Comparison of ENCODE assay signal across 8 mouse cellular contexts in the genomic region with DNA sequence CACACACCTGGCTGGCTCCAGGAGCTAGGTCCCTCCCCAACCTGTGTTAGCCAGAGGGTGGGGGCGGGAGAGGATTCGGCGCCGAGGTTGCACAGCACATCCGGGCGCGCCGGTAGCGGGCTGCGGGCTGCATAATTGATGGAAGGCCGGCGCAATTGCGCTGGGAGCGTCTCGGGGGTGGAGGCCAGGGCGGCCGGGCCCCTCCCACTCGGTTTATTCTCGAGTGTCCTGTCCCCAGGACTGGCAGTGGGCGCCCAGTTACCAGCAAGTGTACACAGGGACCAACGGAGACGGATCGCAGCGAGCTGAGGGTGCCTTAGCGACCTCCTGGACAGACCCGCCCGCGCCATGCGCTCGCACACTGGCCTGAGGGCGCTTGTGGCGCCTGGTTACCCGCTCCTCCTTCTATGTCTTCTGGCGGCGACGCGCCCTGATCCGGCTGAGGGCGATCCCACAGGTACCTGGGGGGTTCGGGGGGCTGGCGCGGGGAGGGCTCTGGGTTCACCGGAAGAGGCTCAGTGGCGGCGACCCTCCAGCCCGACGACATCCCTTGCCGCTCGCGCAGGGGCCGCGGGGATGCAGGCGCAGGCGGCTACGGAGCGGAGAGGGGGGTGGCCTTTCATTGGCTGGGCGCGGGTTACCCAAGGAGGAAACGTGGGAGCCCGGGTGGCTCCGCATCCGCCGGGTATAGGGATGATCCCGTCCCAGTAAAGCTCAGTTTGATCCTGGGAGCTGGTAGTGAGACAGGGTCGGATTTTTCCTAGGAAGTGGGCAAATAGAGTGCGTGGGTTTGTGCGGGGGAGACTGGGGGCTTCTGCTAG. TPM values are rescaled to one million over a fixed set of nuclear protein-coding genes. Genes with fewer than 3 reads are reported as not detected.
DNase-seq lines count a peak whose midpoint lies in the region; ATAC-seq and TF ChIP-seq lines count a peak whose summit lies in the region.

Gene Gm17509, minus strand, starts transcription at position 575 of the 821 bp plus-strand sequence.

- peaks cover 5% of the 10 kb centered on the region for H3K36me3 ChIP-seq in forebrain, embryonic 10.5 days (replicated peaks)
- H3K36me3 ChIP-seq in lung, embryonic 14.5 days (ENCODE audit: insufficient read depth): no peaks in the 10 kb centered on the region
- H3K36me3 ChIP-seq in neural tube, embryonic 14.5 days (ENCODE audit: control insufficient read depth, insufficient read depth, low read length): no peaks in the 10 kb centered on the region
- H3K36me3 ChIP-seq in thymus, adult 2 months (ENCODE audit: control insufficient read depth, insufficient read depth, low read length): no peaks in the 10 kb centered on the region

- no peaks in the 10 kb centered on the region for H3K9me3 ChIP-seq in forebrain, embryonic 10.5 days
- H3K9me3 ChIP-seq in lung, embryonic 14.5 days (ENCODE audit: low read depth, low read length): no peaks in the 10 kb centered on the region
- H3K9me3 ChIP-seq in neural tube, embryonic 14.5 days (ENCODE audit: control insufficient read depth, low read length): no peaks in the 10 kb centered on the region

- H3K4me2 ChIP-seq in lung, embryonic 14.5 days: peak within 1 kb of the TSS; percentile 93
- peak within 1 kb of the TSS; percentile 43 for H3K4me2 ChIP-seq in neural tube, embryonic 14.5 days (ENCODE audit: low read depth, low read length)

- under 1% methylated on average over 67 of the region's 67 CpGs for WGBS in forebrain, embryonic 10.5 days
- under 1% methylated on average over 66 of the region's 67 CpGs for WGBS in lung, embryonic 14.5 days
- under 1% methylated on average over 67 of the region's 67 CpGs for WGBS in neural tube, embryonic 14.5 days
- WGBS in thymus, adult 2 months: under 1% methylated on average over 67 of the region's 67 CpGs

- TF ChIP-seq POLR2A in thymus, adult 2 months (IDR thresholded peaks at IDR 0.05; ENCODE audit: control insufficient read depth, extremely low read depth, insufficient read depth, low read length, poor library complexity): peak; percentile 49

- peak; percentile 76 for DNase-seq in ES-CJ7 (ENCODE audit: low read depth, low spot score)
- peak; percentile 16 for DNase-seq in brain, embryonic 18.5 days (ENCODE audit: low read depth, low spot score)
- peak; percentile 78 for DNase-seq in forebrain, embryonic 10.5 days (ENCODE audit: extremely low spot score, low spot score)
- peak; percentile 16 to 39 for DNase-seq in heart, postnatal 36 days
- peak; percentile 55 for DNase-seq in layer of hippocampus, adult 9-11 months
- DNase-seq in lung, embryonic 14.5 days: peak; percentile 61
- peak; percentile 82 for DNase-seq in thymus, adult 2 months

- peak within 1 kb of the TSS; percentile 87 for H3K4me3 ChIP-seq in forebrain, embryonic 10.5 days
- H3K4me3 ChIP-seq in lung, embryonic 14.5 days (ENCODE audit: low read depth, low read length): peak within 1 kb of the TSS; percentile 61
- peak within 1 kb of the TSS; percentile 76 for H3K4me3 ChIP-seq in neural tube, embryonic 14.5 days (ENCODE audit: low read depth, low read length)
- peak within 1 kb of the TSS; percentile 99 for H3K4me3 ChIP-seq in thymus, adult 2 months (ENCODE audit: control insufficient read depth, insufficient read depth, low read length)

- H3K27me3 ChIP-seq in forebrain, embryonic 10.5 days (ENCODE audit: poor library complexity, severe bottlenecking): no peaks in the 10 kb centered on the region
- peaks cover 32% of the 10 kb centered on the region for H3K27me3 ChIP-seq in lung, embryonic 14.5 days (ENCODE audit: insufficient read depth, low read length)
- no peaks in the 10 kb centered on the region for H3K27me3 ChIP-seq in neural tube, embryonic 14.5 days (ENCODE audit: control insufficient read depth, insufficient read depth, low read length)
- H3K27me3 ChIP-seq in thymus, adult 2 months (ENCODE audit: control insufficient read depth, insufficient read depth, low read length): no peaks in the 10 kb centered on the region

- peak within 1 kb of the TSS; percentile 54 for H3K9ac ChIP-seq in lung, embryonic 14.5 days
- H3K9ac ChIP-seq in neural tube, embryonic 14.5 days (replicated peaks; ENCODE audit: low read depth, low read length): peak within 1 kb of the TSS; percentile 83

- peaks cover 72% of the 10 kb centered on the region for H3K4me1 ChIP-seq in forebrain, embryonic 10.5 days
- no peaks in the 10 kb centered on the region for H3K4me1 ChIP-seq in lung, embryonic 14.5 days (ENCODE audit: insufficient read depth)
- H3K4me1 ChIP-seq in neural tube, embryonic 14.5 days (ENCODE audit: control insufficient read depth, insufficient read depth, low read length): no peaks in the 10 kb centered on the region
- peaks cover 45% of the 10 kb centered on the region for H3K4me1 ChIP-seq in thymus, adult 2 months (replicated peaks; ENCODE audit: control insufficient read depth, insufficient read depth, low read length)

- intact Hi-C loops in heart, postnatal 36 days (cut with DNase I): no loop called here

- peak; percentile 88 for ATAC-seq in lung, embryonic 14.5 days (ENCODE audit: insufficient read depth)
- peak; percentile 94 for ATAC-seq in neural tube, embryonic 14.5 days (ENCODE audit: low read depth)

- TF ChIP-seq CTCF in lung, embryonic 14.5 days (IDR thresholded peaks at IDR 0.05; ENCODE audit: low read depth): no peak
- TF ChIP-seq CTCF in thymus, adult 2 months (IDR thresholded peaks at IDR 0.05; ENCODE audit: borderline replicate concordance, control insufficient read depth, extremely low read depth, insufficient read depth, low read length, poor library complexity): 0 out of 2 replicates have a peak, but pooled peaks have one; percentile 50

- peak within 1 kb of the TSS; percentile 98 for H3K27ac ChIP-seq in forebrain, embryonic 10.5 days
- no peak within 1 kb of the TSS for H3K27ac ChIP-seq in lung, embryonic 14.5 days (ENCODE audit: low read depth)
- H3K27ac ChIP-seq in neural tube, embryonic 14.5 days (ENCODE audit: low read depth, low read length): peak within 1 kb of the TSS; percentile 77
- peak within 1 kb of the TSS; percentile 91 for H3K27ac ChIP-seq in thymus, adult 2 months (ENCODE audit: control insufficient read depth, insufficient read depth, low read length)

RNA-seq across cellular contexts. Expression of gene Gm17509, which starts in this region (rescaled TPM):
- polyA plus RNA-seq in forebrain, embryonic 10.5 days (2016; fragmentation: Nextera tagmentation; extraction: Ambion mirVana): 0.94 and 1.1 TPM in 2 replicates
- total RNA-seq in heart, postnatal 36 days (2021): not detected
- polyA plus RNA-seq in lung, embryonic 14.5 days (2014; fragmentation: Nextera tagmentation; extraction: Ambion mirVana): 0.16 TPM in 1 of 2 replicates, not detected in the other
- 0.66 and 0.71 TPM in 2 replicates for polyA plus RNA-seq in neural tube, embryonic 14.5 days (2014; fragmentation: Nextera tagmentation; extraction: Ambion mirVana)
- polyA plus RNA-seq in thymus, adult 2 months (2012; rRNA removed): 3.1 and 3.4 TPM in 2 replicates

Comparison
In these comparisons a context has a peak if more than half of its experiments do, and no peak if none do; other contexts are left out.
1. Peak in DNase-seq in heart, postnatal 36 days; RNA of the gene not detected or under 1 TPM.
2. Peak in DNase-seq, ATAC-seq, H3K4me3 ChIP-seq, H3K9ac ChIP-seq and H3K4me2 ChIP-seq in lung, embryonic 14.5 days; RNA of the gene not detected or under 1 TPM.
3. Peak in ATAC-seq, H3K4me3 ChIP-seq, H3K27ac ChIP-seq, H3K9ac ChIP-seq and H3K4me2 ChIP-seq in neural tube, embryonic 14.5 days; RNA of the gene not detected or under 1 TPM.
4. DNase-seq: peak in every context shown above with its lines; median percentile 82 in thymus, adult 2 months; 78 in forebrain, embryonic 10.5 days; 76 in ES-CJ7; 61 in lung, embryonic 14.5 days; 55 in layer of hippocampus, adult 9-11 months; 28 in heart, postnatal 36 days; 16 in brain, embryonic 18.5 days.